Mouse (Mus musculus) lung, adult 2 months (tissue): ENCODE data around the gene Smim20.

Source experiments
- CTCF ChIP-seq: fragments of 200-500 bp; IDR thresholded peaks from 2 replicates; pipeline ENCODE4 v1.5.1; 2011; ENCODE audit warnings: mild to moderate bottlenecking, low read length, control low read depth; ENCODE audit not compliant: insufficient read depth
- POLR2A ChIP-seq: fragments of 200-500 bp; IDR thresholded peaks from 2 replicates; pipeline ENCODE4 v1.6.1; 2011; ENCODE audit warnings: low read depth, mild to moderate bottlenecking, control low read depth, low read length, borderline replicate concordance; ENCODE audit errors: extremely low read depth

GRCm38 (mm10) chr5:53248499-53248898 lies 18.4 kb upstream of the Smim20 start:
- TF ChIP-seq POLR2A (no peak), CTCF (no peak)
